Mouse (Mus musculus): Measurements from ENCODE around the gene Gm5475. TPM values are rescaled to one million over a fixed set of nuclear protein-coding genes. Genes with fewer than 3 reads are reported as not detected.

Gm5475 gene
- polyA plus RNA-seq, 1 experiment from 2014 or later: 0.17 TPM

DNA sequence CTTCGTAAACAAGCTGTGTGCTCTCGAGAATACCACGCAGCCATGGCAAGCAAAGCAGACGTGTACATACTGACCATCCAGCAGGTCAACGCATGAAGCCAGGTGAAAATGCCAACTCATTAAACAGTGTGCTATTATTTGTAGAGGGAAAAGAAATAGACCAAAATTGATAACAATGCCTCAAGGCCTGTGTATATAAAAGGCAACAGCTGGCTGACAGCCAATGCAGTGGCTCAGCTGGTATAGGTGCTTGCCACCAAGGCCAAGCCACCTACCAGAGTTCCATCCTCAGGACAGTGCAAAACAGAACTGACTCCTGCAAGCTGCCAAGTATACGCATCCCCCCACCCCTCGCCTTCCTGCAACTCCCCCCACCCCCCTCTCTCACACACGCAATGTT, 6.3 kb upstream of the Gm5475 start:
- Histone ChIP-seq H3K9me3 (no peaks in the 10 kb centered on the region), H3K27ac (no peak overlapping the region), H3K4me1 (peaks cover 13% of the 10 kb centered on the region; the same call in 1 of the 2 replicates), H3K4me2 (no peak overlapping the region), H3K9ac (no peak overlapping the region), H3K36me3 (replicated peaks) (peaks cover 8% of the 10 kb centered on the region), H3K27me3 (no peaks in the 10 kb centered on the region), H3K4me3 (replicated peaks) (no peak overlapping the region)
- WGBS: 86% methylated on average over 8 of the region's 8 CpGs
- ATAC-seq (ENCODE audit: low FRiP score): no peak

DNA sequence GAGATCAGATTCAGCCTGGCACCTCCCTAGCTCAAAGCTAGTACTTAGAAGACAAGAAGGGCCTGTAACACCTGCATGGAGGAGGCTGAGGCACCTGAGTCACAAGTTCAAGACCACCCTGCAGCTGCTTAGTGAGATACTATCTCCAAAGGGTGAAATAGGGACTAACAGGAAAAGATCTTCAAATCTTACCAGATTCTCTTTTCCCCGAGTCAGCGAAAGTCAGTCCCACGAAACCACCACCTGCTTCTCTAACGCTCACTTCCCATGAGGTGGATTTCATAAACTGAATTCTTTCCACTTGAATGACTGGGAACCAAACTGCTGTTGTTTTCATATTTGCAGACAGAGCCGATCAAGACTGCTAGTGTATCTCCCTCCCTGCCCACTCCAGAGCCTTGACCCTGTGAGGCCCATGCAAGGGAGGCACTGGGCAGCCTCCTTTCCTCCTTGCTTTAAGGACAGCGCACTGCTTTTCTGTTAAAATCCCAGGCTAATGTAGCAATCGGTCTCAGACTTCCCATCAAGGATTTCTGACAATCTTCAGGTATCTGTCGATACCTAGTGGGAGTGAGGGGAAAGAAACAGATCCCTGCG, 4.0 kb upstream of the Gm5475 start:
- ATAC-seq (ENCODE audit: low FRiP score): no peak
- Histone ChIP-seq H3K9me3 (no peaks in the 10 kb centered on the region), H3K4me2 (no peak overlapping the region), H3K36me3 (replicated peaks) (no peaks in the 10 kb centered on the region), H3K27ac (no peak overlapping the region), H3K9ac (no peak overlapping the region), H3K4me3 (replicated peaks) (no peak overlapping the region), H3K27me3 (no peaks in the 10 kb centered on the region), H3K4me1 (peaks cover 28% of the 10 kb centered on the region)
- WGBS: 90% methylated on average over 9 of the region's 9 CpGs

DNA sequence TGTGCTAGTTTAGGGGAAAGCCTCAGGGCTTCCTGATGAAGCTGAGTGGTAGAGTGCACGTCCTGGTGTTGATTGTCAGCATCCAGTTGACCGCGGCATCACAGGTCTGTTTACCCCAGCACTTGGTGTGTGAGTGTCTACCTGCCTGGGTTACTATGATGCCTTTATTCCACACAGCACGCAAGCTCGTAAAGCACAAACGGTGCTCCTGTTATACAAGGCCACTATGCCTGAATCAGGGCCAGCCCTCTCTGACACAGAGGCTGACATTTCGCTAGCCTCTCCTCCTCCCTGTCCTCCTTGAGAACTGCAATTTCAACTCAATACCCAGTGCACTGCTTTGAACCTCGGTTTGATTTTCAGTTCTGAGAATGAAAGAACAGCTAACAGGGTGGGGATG, 2.6 kb upstream of the Gm5475 start:
- WGBS: 79% methylated on average over 8 of the region's 8 CpGs
- H3K27me3 ChIP-seq: peaks cover 12% of the 10 kb centered on the region
- H3K4me3 ChIP-seq (replicated peaks): no peak overlapping the region
- no peak overlapping the region for H3K9ac ChIP-seq
- H3K4me2 ChIP-seq: no peak overlapping the region
- no peaks in the 10 kb centered on the region for H3K9me3 ChIP-seq
- no peaks in the 10 kb centered on the region for H3K36me3 ChIP-seq (replicated peaks)
- no peak for ATAC-seq (ENCODE audit: low FRiP score)
- no peak overlapping the region for H3K27ac ChIP-seq
- H3K4me1 ChIP-seq: peaks cover 35% of the 10 kb centered on the region

DNA sequence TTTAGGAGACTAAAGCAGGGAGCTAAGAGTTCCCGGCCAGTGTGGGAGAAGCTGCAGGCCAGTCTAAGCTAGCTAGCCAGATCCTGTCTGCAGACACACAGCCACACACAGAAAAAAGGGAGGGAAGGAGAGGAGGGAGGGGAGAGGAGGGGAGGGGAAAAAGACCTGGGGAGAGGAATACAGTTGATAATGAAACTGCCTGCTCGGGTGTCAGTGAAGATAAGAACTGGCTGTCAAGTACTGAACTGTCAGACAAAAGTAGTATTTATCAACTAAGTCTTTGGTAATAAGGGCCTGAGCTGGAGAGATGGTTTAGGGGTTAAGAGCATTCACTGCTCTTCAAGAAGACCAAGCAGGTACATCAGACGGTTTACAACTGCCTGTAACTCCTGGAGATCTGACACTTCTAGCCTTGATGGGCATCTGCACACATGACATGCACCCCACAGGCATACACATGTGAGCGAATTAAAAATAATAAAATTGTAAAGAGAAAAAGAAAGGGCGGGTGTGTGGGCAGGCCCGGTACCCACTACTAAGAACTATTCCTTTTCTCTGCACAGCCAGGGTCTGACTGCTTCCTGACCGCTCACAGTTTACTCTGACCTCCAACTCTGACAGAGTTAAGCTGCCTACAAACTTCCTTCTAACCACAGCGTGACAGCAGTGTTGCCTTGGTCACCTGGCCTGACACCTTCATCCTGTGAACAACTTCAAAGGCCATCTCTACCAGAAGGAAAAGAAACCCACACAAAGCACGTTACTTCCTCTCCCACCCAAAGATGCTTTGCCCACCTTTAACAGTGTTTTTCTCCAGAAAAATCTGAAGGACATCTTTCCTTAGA, 1.8 kb upstream of the Gm5475 start:
- Histone ChIP-seq H3K36me3 (replicated peaks) (no peaks in the 10 kb centered on the region), H3K4me3 (replicated peaks) (no peak overlapping the region), H3K4me1 (peaks cover 38% of the 10 kb centered on the region), H3K27me3 (peaks cover 20% of the 10 kb centered on the region), H3K9me3 (no peaks in the 10 kb centered on the region), H3K9ac (no peak overlapping the region), H3K4me2 (no peak overlapping the region), H3K27ac (no peak overlapping the region)
- no peak for ATAC-seq (ENCODE audit: low FRiP score)
- 77% methylated on average over 9 of the region's 9 CpGs for WGBS

DNA sequence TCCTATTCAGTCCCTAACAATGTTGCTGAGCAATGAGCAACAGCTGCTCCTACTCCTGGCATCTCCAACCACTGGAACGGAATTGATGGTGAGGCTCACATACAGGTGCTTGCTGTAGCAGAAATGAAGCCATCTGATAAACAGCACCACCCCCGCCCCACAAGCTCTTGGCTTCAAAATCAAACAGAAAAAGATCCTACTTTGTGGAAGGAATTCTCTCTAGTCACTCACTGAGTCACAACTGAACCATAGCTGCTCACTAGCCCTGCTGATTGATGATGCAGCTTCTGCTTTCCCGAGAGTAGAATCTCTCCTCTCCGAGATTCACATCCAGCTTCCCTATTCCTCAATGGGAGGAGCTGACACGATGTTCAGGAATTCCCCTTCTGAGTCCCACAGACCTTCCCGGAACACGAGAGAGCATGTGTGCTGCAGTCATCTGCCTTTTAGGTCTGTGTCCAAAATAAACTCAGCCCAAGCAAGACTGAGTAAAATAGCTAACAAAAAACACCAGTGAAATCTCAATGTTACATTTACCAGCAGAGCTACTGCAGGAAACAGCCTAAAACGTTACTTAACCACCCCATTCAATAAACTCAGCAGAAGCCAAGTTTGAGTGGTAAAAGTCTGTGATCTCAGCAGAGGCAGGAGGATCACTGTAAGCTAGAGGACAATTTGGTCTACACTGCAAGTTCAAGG, 739 bp upstream of the Gm5475 start:
- Histone ChIP-seq H3K27me3 (peaks cover 29% of the 10 kb centered on the region), H3K36me3 (replicated peaks) (no peaks in the 10 kb centered on the region), H3K4me3 (replicated peaks) (peak overlapping the region; percentile 99), H3K9me3 (no peaks in the 10 kb centered on the region), H3K4me1 (peaks cover 38% of the 10 kb centered on the region), H3K27ac (no peak overlapping the region), H3K4me2 (peak overlapping the region; percentile 90), H3K9ac (peak overlapping the region; percentile 91; the same call in 1 of the 2 replicates)
- WGBS: 56% methylated on average over 8 of the region's 8 CpGs
- ATAC-seq (ENCODE audit: low FRiP score): no peak

DNA sequence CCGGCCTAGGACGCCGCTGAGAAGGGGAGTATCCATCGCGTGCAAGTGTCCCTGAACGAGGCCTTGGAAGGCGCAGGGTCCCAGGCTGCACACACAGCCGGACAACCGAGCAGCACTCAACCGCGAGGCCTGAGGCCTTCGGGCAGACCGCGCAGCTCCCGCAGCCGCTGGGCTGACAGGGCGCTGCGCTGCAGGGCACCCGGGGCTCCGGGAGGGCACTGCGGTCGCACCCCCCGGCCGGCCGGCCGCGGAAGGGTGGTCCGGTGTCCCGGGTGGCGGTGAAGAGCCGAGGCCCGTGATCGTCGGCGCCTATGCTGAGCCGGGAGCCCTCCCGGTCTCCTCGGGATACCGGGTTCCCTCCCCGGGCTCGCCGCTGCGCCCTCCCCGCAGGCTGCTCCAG, 529 bp downstream of the Gm5475 start:
- Histone ChIP-seq H3K4me1 (peaks cover 38% of the 10 kb centered on the region), H3K36me3 (replicated peaks) (no peaks in the 10 kb centered on the region), H3K27me3 (peaks cover 29% of the 10 kb centered on the region), H3K9me3 (no peaks in the 10 kb centered on the region), H3K4me3 (replicated peaks) (peak overlapping the region; percentile 99), H3K4me2 (peak overlapping the region; percentile 90), H3K9ac (peak overlapping the region; percentile 91), H3K27ac (peak overlapping the region; percentile 9; the same call in 1 of the 2 replicates)
- WGBS: 0% methylated on average over 42 of the region's 44 CpGs
- ATAC-seq (ENCODE audit: low FRiP score): peak; percentile 70

DNA sequence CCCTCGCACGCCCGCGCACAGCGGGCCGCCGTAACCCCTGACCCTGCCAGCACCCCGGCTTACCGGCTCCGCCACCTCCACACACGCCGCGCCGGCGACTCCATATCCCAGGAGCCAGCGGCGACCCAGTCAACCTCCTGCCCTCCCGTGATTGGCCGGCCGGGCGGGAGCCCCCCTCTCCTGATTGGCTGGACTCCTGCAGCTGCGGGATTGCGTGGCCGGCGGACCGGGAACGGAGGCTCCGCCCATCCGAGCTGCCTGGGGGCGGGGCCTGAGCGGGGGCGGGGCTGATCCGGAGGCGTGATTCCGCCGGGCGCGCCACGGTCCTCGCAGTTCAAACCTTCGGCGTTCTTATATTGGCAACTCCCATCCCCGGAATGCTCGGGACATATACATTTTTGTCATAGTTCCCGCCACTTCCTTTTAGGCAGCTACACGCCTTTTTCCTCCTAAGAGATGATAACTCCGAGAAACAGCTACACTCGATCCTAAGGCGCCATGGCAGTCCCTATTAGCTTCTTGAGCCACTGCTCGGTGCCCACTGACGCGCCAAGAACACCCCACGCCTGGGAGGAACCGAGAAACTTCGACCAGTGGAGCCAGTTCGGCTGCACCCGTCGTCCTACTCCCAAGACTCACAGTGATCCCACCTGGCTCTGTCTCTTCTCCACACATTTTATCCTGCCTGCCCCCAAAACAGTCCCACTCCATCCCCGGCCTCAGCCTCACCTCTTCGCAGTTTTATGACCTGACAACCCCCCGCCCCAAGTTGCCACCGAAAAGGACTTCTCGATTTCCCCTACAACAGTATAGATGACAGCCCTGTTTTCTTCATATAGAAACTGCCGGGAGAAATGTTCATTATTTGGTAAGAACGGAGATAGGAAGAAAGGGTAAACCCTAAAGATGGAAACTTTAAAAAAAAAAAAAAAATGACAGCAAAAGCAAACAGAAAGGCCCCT, 1.2 kb downstream of the Gm5475 start:
- no peaks in the 10 kb centered on the region for H3K36me3 ChIP-seq (replicated peaks)
- ATAC-seq (ENCODE audit: low FRiP score): peak; percentile 99
- WGBS: 1% methylated on average over 65 of the region's 65 CpGs
- peaks cover 29% of the 10 kb centered on the region for H3K27me3 ChIP-seq
- H3K4me1 ChIP-seq: peaks cover 38% of the 10 kb centered on the region
- H3K4me2 ChIP-seq: peak overlapping the region; percentile 90
- H3K9ac ChIP-seq: peak overlapping the region; percentile 91
- 0 out of 2 replicates have a peak overlapping the region, but pooled peaks have one; percentile 9 for H3K27ac ChIP-seq
- peak overlapping the region; percentile 99 for H3K4me3 ChIP-seq (replicated peaks)
- H3K9me3 ChIP-seq: no peaks in the 10 kb centered on the region

DNA sequence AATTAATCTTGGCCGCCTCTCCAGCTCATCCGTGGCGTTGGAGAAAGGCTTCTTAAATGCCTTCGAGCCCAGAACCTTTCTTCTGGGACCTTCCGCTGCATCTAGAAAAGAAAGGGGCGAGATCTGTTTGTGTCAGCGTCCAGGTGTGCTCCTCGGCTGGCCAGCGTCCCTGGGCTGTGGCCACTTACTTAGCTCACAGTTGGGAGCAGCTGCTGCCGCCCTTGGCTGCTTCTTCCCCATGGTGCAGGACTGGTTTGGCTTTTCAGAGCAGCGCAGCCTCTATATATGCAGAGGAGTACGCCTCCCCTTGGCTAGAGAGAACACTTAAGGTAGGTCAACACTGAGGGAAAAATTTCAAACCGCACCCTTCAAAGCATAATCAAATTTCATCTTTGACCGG, 2.0 kb downstream of the Gm5475 start:
- H3K27ac ChIP-seq: no peak overlapping the region
- H3K9ac ChIP-seq: peak overlapping the region; percentile 49; the same call in 1 of the 2 replicates
- WGBS: 1% methylated on average over 14 of the region's 14 CpGs
- peak overlapping the region; percentile 90 for H3K4me2 ChIP-seq
- H3K4me1 ChIP-seq: peaks cover 38% of the 10 kb centered on the region
- H3K4me3 ChIP-seq (replicated peaks): peak overlapping the region; percentile 99
- ATAC-seq (ENCODE audit: low FRiP score): no peak
- H3K27me3 ChIP-seq: peaks cover 29% of the 10 kb centered on the region
- no peaks in the 10 kb centered on the region for H3K36me3 ChIP-seq (replicated peaks)
- no peaks in the 10 kb centered on the region for H3K9me3 ChIP-seq

DNA sequence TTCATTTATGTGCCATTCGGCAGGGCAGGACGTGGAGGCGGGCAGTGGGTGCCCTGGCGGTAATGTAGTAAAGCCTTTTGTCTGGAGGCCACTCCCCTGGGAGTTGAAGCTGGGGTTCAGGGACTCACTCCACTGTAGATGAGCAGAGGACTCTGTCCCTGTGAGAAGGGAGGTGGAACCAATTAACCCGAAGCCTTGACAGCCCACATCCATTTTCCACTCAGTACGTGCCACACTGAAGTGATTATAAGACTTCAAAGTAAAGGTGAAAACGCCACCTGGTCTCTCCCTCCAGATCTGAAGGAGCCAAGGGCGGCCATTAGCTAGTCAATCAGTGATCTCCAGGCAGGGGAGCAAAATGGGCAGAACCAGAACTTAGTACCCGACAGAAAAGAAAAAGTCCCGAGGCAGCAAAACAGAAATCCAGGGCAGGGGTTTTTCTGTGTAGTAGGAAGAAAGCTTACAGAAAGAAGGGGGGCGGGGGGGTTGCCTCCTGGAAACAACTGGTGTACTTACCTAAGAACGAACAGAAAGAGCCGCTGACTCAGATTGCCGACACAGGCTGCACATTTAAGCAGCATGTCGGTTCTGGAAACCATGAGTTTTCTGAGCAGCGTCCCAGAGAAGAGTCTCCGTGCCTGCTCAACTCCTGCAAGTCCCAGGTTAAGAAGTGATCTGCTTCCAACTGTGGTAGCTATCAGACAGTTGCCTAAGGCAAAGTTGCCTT, 2.6 kb downstream of the Gm5475 start, which contains the start of gene Slc11a2:
TSS of gene Slc11a2 (minus strand) at position 677 of the 727 bp plus-strand sequence.
- Histone ChIP-seq H3K9ac (peak within 1 kb of the TSS; percentile 49; the same call in 1 of the 2 replicates), H3K4me1 (peaks cover 38% of the 10 kb centered on the region), H3K4me3 (replicated peaks) (peak within 1 kb of the TSS; percentile 99), H3K27ac (no peak within 1 kb of the TSS), H3K4me2 (peak within 1 kb of the TSS; percentile 90), H3K9me3 (no peaks in the 10 kb centered on the region), H3K36me3 (replicated peaks) (no peaks in the 10 kb centered on the region), H3K27me3 (peaks cover 29% of the 10 kb centered on the region)
- 30% methylated on average over 17 of the region's 17 CpGs for WGBS
- ATAC-seq (ENCODE audit: low FRiP score): no peak

DNA sequence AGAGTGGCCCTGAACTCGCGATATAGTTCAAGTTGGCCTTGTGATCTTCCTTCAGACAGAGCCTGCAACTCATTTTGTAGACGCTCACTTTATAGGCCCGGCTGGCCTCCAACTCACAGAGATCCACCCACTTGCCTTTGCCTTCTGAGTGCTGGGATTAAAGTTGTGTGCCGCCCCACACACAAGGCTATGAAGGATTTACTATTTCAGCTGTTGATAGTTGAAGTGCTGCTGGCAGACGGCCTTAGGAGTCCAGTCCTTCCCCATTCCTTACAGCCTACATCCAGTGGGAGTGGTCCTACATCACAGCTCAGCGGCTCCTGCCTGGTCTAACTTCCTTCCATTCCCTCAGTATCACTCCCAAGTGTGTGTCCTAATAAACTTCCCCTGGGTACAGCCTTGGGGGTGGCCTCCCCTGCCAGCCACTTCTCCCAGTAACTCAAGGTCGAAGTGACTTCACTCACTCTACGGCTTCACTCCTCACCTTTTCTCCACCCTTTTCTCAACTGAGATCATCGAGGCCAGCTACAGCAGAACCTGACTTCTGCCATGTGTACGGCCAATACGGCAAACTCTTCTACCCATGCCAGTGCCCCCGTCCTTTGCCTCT, 6.5 kb downstream of the Gm5475 start:
- ATAC-seq (ENCODE audit: low FRiP score): no peak
- Histone ChIP-seq H3K27ac (no peak overlapping the region), H3K9me3 (no peaks in the 10 kb centered on the region), H3K4me1 (peaks cover 12% of the 10 kb centered on the region), H3K4me2 (no peak overlapping the region), H3K36me3 (replicated peaks) (no peaks in the 10 kb centered on the region), H3K4me3 (replicated peaks) (no peak overlapping the region), H3K9ac (no peak overlapping the region), H3K27me3 (peaks cover 26% of the 10 kb centered on the region)
- 88% methylated on average over 13 of the region's 13 CpGs for WGBS

Data from forebrain, embryonic 12.5 days (tissue).